ENCODE assay signal across 22 mouse cellular contexts in genomic region chr11:79677402-79677801, GRCm38 (mm10).
DNase-seq lines count a peak whose midpoint lies in the region; ATAC-seq lines count a peak whose summit lies in the region.
"Had no signal": no experiment of that assay in that cellular context is flagged by ENCODE, and none has a peak within 500 bp of the region (broad histone marks: within the 10 kb centered on the region; RNA-seq: fewer than 3 reads in every experiment).

No protein-coding gene starts in this region.

- no peak for ATAC-seq in hindbrain, embryonic 13.5 days (ENCODE audit: low FRiP score)
- ATAC-seq in hindbrain, embryonic 14.5 days (ENCODE audit: low FRiP score) = no peak
- ATAC-seq: forebrain, postnatal 0 days; liver, embryonic 12.5 days had no signal

- 0 out of 2 replicates have a peak overlapping the region, but pooled peaks have one; percentile 12 for H3K27ac ChIP-seq in hindbrain, embryonic 13.5 days
- no peak overlapping the region for H3K27ac ChIP-seq in hindbrain, embryonic 14.5 days
- H3K27ac ChIP-seq: heart, embryonic 10.5 days; liver, embryonic 12.5 days; midbrain, embryonic 12.5 days; neural tube, embryonic 13.5 days had no signal

- no peak for DNase-seq in hindbrain, embryonic 14.5 days (ENCODE audit: low spot score)
- DNase-seq in right cerebral cortex, adult 18-20 months = peak; percentile 65
- no peak for DNase-seq in right cerebral cortex, postnatal 4 days
- peak; percentile 77 for DNase-seq in brain, adult 2 months (ENCODE audit: low read depth, low spot score)
- no peak for DNase-seq in T-cell, adult 2 months (ENCODE audit: low spot score)
- no peak for DNase-seq in thymus, postnatal 0 days (ENCODE audit: low spot score)
- DNase-seq: adrenal gland, postnatal 25 days; cerebellum, adult 9-10 months; forebrain, postnatal 0 days; kidney, adult 8-10 months; kidney, postnatal 10 days; lung, adult 18-20 months; lung, postnatal 10 days; spleen, adult 18-20 months had no signal

- H3K4me1 ChIP-seq in hindbrain, embryonic 13.5 days (replicated peaks) = peaks cover 63% of the 10 kb centered on the region
- H3K4me1 ChIP-seq in hindbrain, embryonic 14.5 days (replicated peaks; ENCODE audit: control insufficient read depth, insufficient read depth, low read length) = peaks cover 25% of the 10 kb centered on the region

- H3K9me3 ChIP-seq in hindbrain, embryonic 13.5 days = no peaks in the 10 kb centered on the region
- H3K9me3 ChIP-seq in hindbrain, embryonic 14.5 days (ENCODE audit: control insufficient read depth, low read length) = no peaks in the 10 kb centered on the region
- H3K9me3 ChIP-seq: forebrain, embryonic 10.5 days; heart, embryonic 10.5 days; limb, embryonic 13.5 days; liver, embryonic 12.5 days; midbrain, embryonic 12.5 days; neural tube, embryonic 13.5 days had no signal

- H3K36me3 ChIP-seq in hindbrain, embryonic 13.5 days = peaks cover 7% of the 10 kb centered on the region
- H3K36me3 ChIP-seq in hindbrain, embryonic 14.5 days (replicated peaks; ENCODE audit: control insufficient read depth, insufficient read depth) = peaks cover 13% of the 10 kb centered on the region; the same call in 1 of the 2 replicates
- H3K36me3 ChIP-seq: heart, embryonic 10.5 days; limb, embryonic 13.5 days; liver, embryonic 12.5 days; midbrain, embryonic 12.5 days had no signal

- WGBS in hindbrain, embryonic 13.5 days = 80% methylated on average over 9 of the region's 9 CpGs
- 87% methylated on average over 9 of the region's 9 CpGs for WGBS in hindbrain, embryonic 14.5 days

- H3K9ac ChIP-seq in hindbrain, embryonic 13.5 days = no peak overlapping the region
- no peak overlapping the region for H3K9ac ChIP-seq in hindbrain, embryonic 14.5 days
- H3K9ac ChIP-seq: forebrain, postnatal 0 days; limb, embryonic 13.5 days; liver, embryonic 12.5 days; midbrain, embryonic 12.5 days; neural tube, embryonic 13.5 days had no signal

- no peak overlapping the region for H3K4me3 ChIP-seq in hindbrain, embryonic 13.5 days
- H3K4me3 ChIP-seq in hindbrain, embryonic 14.5 days (replicated peaks; ENCODE audit: low read length) = no peak overlapping the region
- H3K4me3 ChIP-seq: forebrain, embryonic 10.5 days; heart, embryonic 10.5 days; limb, embryonic 13.5 days; liver, embryonic 12.5 days; midbrain, embryonic 12.5 days; myocyte; neural tube, embryonic 13.5 days had no signal

- no peaks in the 10 kb centered on the region for H3K27me3 ChIP-seq in hindbrain, embryonic 13.5 days
- no peaks in the 10 kb centered on the region for H3K27me3 ChIP-seq in hindbrain, embryonic 14.5 days (ENCODE audit: control insufficient read depth, insufficient read depth, low read length)
- H3K27me3 ChIP-seq: limb, embryonic 13.5 days; midbrain, embryonic 12.5 days; neural tube, embryonic 13.5 days had no signal

- no peak overlapping the region for H3K4me2 ChIP-seq in hindbrain, embryonic 13.5 days
- H3K4me2 ChIP-seq in hindbrain, embryonic 14.5 days (replicated peaks) = no peak overlapping the region
- H3K4me2 ChIP-seq: limb, embryonic 13.5 days; liver, embryonic 12.5 days; midbrain, embryonic 12.5 days; neural tube, embryonic 13.5 days had no signal

Comparison
In these comparisons a context has a peak if more than half of its experiments do, and no peak if none do; other contexts are left out.
1. DNase-seq: peak in right cerebral cortex, adult 18-20 months (single experiment) and brain, adult 2 months (single experiment); none in hindbrain, embryonic 14.5 days (single experiment), right cerebral cortex, postnatal 4 days (single experiment), T-cell, adult 2 months (single experiment) and thymus, postnatal 0 days (single experiment).